In genomic region chr6:17142577-17143359, GRCm38 (mm10) we compare ENCODE assay signal across 9 mouse cellular contexts.
DNase-seq lines count a peak whose midpoint lies in the region; ATAC-seq and TF ChIP-seq lines count a peak whose summit lies in the region.
"Had no signal": no experiment of that assay in that cellular context is flagged by ENCODE, and none has a peak within 500 bp of the region (broad histone marks: within the 10 kb centered on the region; RNA-seq: fewer than 3 reads in every experiment).

No protein-coding gene starts in this region.

- no peak overlapping the region for H3K9ac ChIP-seq in hindbrain, embryonic 12.5 days
- H3K9ac ChIP-seq: heart, embryonic 13.5 days had no signal

- no peaks in the 10 kb centered on the region for H3K9me3 ChIP-seq in hindbrain, embryonic 12.5 days (replicated peaks)
- H3K9me3 ChIP-seq: heart, embryonic 13.5 days had no signal

- ATAC-seq in hindbrain, embryonic 12.5 days (ENCODE audit: low FRiP score), result peak; percentile 50; the same call in 1 of the 2 replicates

- no peak overlapping the region for H3K27ac ChIP-seq in hindbrain, embryonic 12.5 days
- H3K27ac ChIP-seq: heart, embryonic 13.5 days had no signal

- no peak for TF ChIP-seq POLR2A in myocyte (IDR thresholded peaks at IDR 0.05; ENCODE audit: insufficient read length, low read depth)

- no peak overlapping the region for H3ac ChIP-seq in myocyte (ENCODE audit: control insufficient read depth, insufficient read length)

- H3K27me3 ChIP-seq in hindbrain, embryonic 12.5 days, result no peaks in the 10 kb centered on the region
- no peaks in the 10 kb centered on the region for H3K27me3 ChIP-seq in myocyte (ENCODE audit: control insufficient read depth, insufficient read depth, insufficient read length)
- H3K27me3 ChIP-seq: heart, embryonic 13.5 days had no signal

- H3K79me2 ChIP-seq in myocyte (ENCODE audit: control insufficient read depth, insufficient read depth), result no peaks in the 10 kb centered on the region

- no peaks in the 10 kb centered on the region for H3K36me3 ChIP-seq in hindbrain, embryonic 12.5 days
- no peaks in the 10 kb centered on the region for H3K36me3 ChIP-seq in myocyte (ENCODE audit: control insufficient read depth, insufficient read depth)
- H3K36me3 ChIP-seq: heart, embryonic 13.5 days had no signal

- DNase-seq in left cerebral cortex, postnatal 14 days (ENCODE audit: low spot score in 2 of 2), result peak; percentile 12 to 31
- DNase-seq in left cerebral cortex, postnatal 4 days, result no peak
- DNase-seq in adrenal gland, postnatal 10 days, result peak; percentile 10
- no peak for DNase-seq in urinary bladder, postnatal 4 days (ENCODE audit: low spot score in 2 of 2)
- DNase-seq in heart, adult 9 months (ENCODE audit: low spot score in 2 of 2), result no peak
- no peak for DNase-seq in testis, postnatal 14 days (ENCODE audit: low spot score)

- intact Hi-C loops in left cerebral cortex, postnatal 14 days (cut with DNase I), result no loop called here
- intact Hi-C loops in left cerebral cortex, postnatal 4 days (cut with DNase I), result no loop called here

- 18% methylated on average over 4 of the region's 4 CpGs for WGBS in hindbrain, embryonic 12.5 days

- H3K4me2 ChIP-seq in hindbrain, embryonic 12.5 days (replicated peaks), result no peak overlapping the region
- H3K4me2 ChIP-seq in myocyte (ENCODE audit: low read depth), result peak overlapping the region; percentile 79
- H3K4me2 ChIP-seq: heart, embryonic 13.5 days had no signal

- H3K4me3 ChIP-seq in hindbrain, embryonic 12.5 days, result no peak overlapping the region
- H3K4me3 ChIP-seq in myocyte, result no peak overlapping the region
- H3K4me3 ChIP-seq: heart, embryonic 13.5 days had no signal

- peaks cover 9% of the 10 kb centered on the region for H3K4me1 ChIP-seq in hindbrain, embryonic 12.5 days
- H3K4me1 ChIP-seq: heart, embryonic 13.5 days had no signal

TF ChIP-seq in myocyte, 11 proteins besides CTCF, POLR2A, EP300 and RAD21:
- TF ChIP-seq CEBPB (IDR thresholded peaks at IDR 0.05; ENCODE audit: insufficient read depth, poor library complexity, severe bottlenecking) (peak; percentile 78), E2F4 (IDR thresholded peaks at IDR 0.05; ENCODE audit: insufficient read depth) (no peak), POLR2AphosphoS2 (IDR thresholded peaks at IDR 0.05; ENCODE audit: insufficient read length, low read depth) (no peak), MAX (IDR thresholded peaks at IDR 0.05; ENCODE audit: low read depth) (no peak), USF1 (IDR thresholded peaks at IDR 0.05; ENCODE audit: low read depth) (no peak)

Comparison
In these comparisons a context has a peak if more than half of its experiments do, and no peak if none do; other contexts are left out.
1. DNase-seq: peak in left cerebral cortex, postnatal 14 days (2 of 2) and adrenal gland, postnatal 10 days (single experiment); none in left cerebral cortex, postnatal 4 days (single experiment), urinary bladder, postnatal 4 days (0 of 2), heart, adult 9 months (0 of 2) and testis, postnatal 14 days (single experiment).